Comparison of ENCODE assay signal across 11 mouse cellular contexts in genomic region chr6:86395021-86395420, GRCm38 (mm10). TPM values are rescaled to one million over a fixed set of nuclear protein-coding genes. Genes with fewer than 3 reads are reported as not detected.
DNase-seq lines count a peak whose midpoint lies in the region; ATAC-seq lines count a peak whose summit lies in the region.
"Had no signal": no experiment of that assay in that cellular context is flagged by ENCODE, and none has a peak within 500 bp of the region (broad histone marks: within the 10 kb centered on the region; RNA-seq: fewer than 3 reads in every experiment).

No protein-coding gene starts in this region.

- no peaks in the 10 kb centered on the region for H3K9me3 ChIP-seq in heart, embryonic 13.5 days
- no peaks in the 10 kb centered on the region for H3K9me3 ChIP-seq in embryonic facial prominence, embryonic 12.5 days
- no peaks in the 10 kb centered on the region for H3K9me3 ChIP-seq in hindbrain, embryonic 11.5 days (ENCODE audit: control insufficient read depth, low read length)
- no peaks in the 10 kb centered on the region for H3K9me3 ChIP-seq in midbrain, embryonic 11.5 days (ENCODE audit: control insufficient read depth, low read length)

- WGBS in heart, embryonic 13.5 days, result 66% methylated on average over 9 of the region's 9 CpGs
- WGBS in embryonic facial prominence, embryonic 12.5 days, result 86% methylated on average over 9 of the region's 9 CpGs
- WGBS in hindbrain, embryonic 11.5 days, result 87% methylated on average over 9 of the region's 9 CpGs
- WGBS in midbrain, embryonic 11.5 days, result 91% methylated on average over 9 of the region's 9 CpGs

- no peak overlapping the region for H3K27ac ChIP-seq in heart, embryonic 13.5 days (replicated peaks)
- no peak overlapping the region for H3K27ac ChIP-seq in embryonic facial prominence, embryonic 12.5 days
- no peak overlapping the region for H3K27ac ChIP-seq in hindbrain, embryonic 11.5 days (ENCODE audit: low read depth, low read length)
- no peak overlapping the region for H3K27ac ChIP-seq in midbrain, embryonic 11.5 days (ENCODE audit: low read depth, low read length)

- H3K36me3 ChIP-seq in heart, embryonic 13.5 days, result peaks cover 42% of the 10 kb centered on the region
- peaks cover 30% of the 10 kb centered on the region for H3K36me3 ChIP-seq in embryonic facial prominence, embryonic 12.5 days
- peaks cover 19% of the 10 kb centered on the region for H3K36me3 ChIP-seq in hindbrain, embryonic 11.5 days (ENCODE audit: control insufficient read depth, insufficient read depth, low read length)
- peaks cover 27% of the 10 kb centered on the region for H3K36me3 ChIP-seq in midbrain, embryonic 11.5 days (ENCODE audit: control insufficient read depth, insufficient read depth, low read length)

- H3K4me2 ChIP-seq in heart, embryonic 13.5 days, result peak overlapping the region; percentile 92
- peak overlapping the region; percentile 87 for H3K4me2 ChIP-seq in embryonic facial prominence, embryonic 12.5 days (replicated peaks)
- peak overlapping the region; percentile 72; the same call in 1 of the 2 replicates for H3K4me2 ChIP-seq in hindbrain, embryonic 11.5 days (replicated peaks; ENCODE audit: low read depth, low read length)
- peak overlapping the region; percentile 71; the same call in 1 of the 2 replicates for H3K4me2 ChIP-seq in midbrain, embryonic 11.5 days

- peaks cover 8% of the 10 kb centered on the region for H3K27me3 ChIP-seq in heart, embryonic 13.5 days (replicated peaks)
- H3K27me3 ChIP-seq in embryonic facial prominence, embryonic 12.5 days, result no peaks in the 10 kb centered on the region
- no peaks in the 10 kb centered on the region for H3K27me3 ChIP-seq in hindbrain, embryonic 11.5 days (ENCODE audit: control insufficient read depth, insufficient read depth, low read length)
- H3K27me3 ChIP-seq in midbrain, embryonic 11.5 days (ENCODE audit: control insufficient read depth, insufficient read depth, low read length), result no peaks in the 10 kb centered on the region

- peaks cover 29% of the 10 kb centered on the region for H3K4me1 ChIP-seq in heart, embryonic 13.5 days
- H3K4me1 ChIP-seq in embryonic facial prominence, embryonic 12.5 days, result peaks cover 20% of the 10 kb centered on the region
- H3K4me1 ChIP-seq in hindbrain, embryonic 11.5 days (replicated peaks; ENCODE audit: control insufficient read depth, insufficient read depth, low read length), result peaks cover 8% of the 10 kb centered on the region; the same call in 1 of the 2 replicates
- peaks cover 16% of the 10 kb centered on the region for H3K4me1 ChIP-seq in midbrain, embryonic 11.5 days (ENCODE audit: control insufficient read depth, insufficient read depth, low read length)

- no peak for DNase-seq in heart, adult 18-20 months
- DNase-seq in hindbrain, embryonic 11.5 days (ENCODE audit: low spot score), result no peak
- DNase-seq in midbrain, embryonic 11.5 days (ENCODE audit: low spot score, missing footprints), result no peak
- no peak for DNase-seq in left cerebral cortex, adult 8-10 months (ENCODE audit: low spot score in 2 of 2)
- no peak for DNase-seq in adrenal gland, adult (ENCODE audit: inconsistent age in 2 of 2, low spot score in 1 of 2)
- DNase-seq in c-Kit-positive CD71-positive TER-119-positive erythroid progenitor cells, embryonic 14.5 days (ENCODE audit: low spot score), result no peak
- DNase-seq: cerebellum, postnatal 36 days had no signal

- H3K9ac ChIP-seq in heart, embryonic 13.5 days, result peak overlapping the region; percentile 93
- H3K9ac ChIP-seq in embryonic facial prominence, embryonic 12.5 days, result no peak overlapping the region
- H3K9ac ChIP-seq in hindbrain, embryonic 11.5 days (ENCODE audit: low read depth, low read length), result no peak overlapping the region
- peak overlapping the region; percentile 90; the same call in 1 of the 2 replicates for H3K9ac ChIP-seq in midbrain, embryonic 11.5 days (ENCODE audit: low read length)

- no peak overlapping the region for H3K4me3 ChIP-seq in heart, embryonic 13.5 days
- H3K4me3 ChIP-seq in embryonic facial prominence, embryonic 12.5 days, result no peak overlapping the region
- peak overlapping the region; percentile 85; the same call in 1 of the 2 replicates for H3K4me3 ChIP-seq in hindbrain, embryonic 11.5 days (ENCODE audit: low read depth, low read length)
- peak overlapping the region; percentile 90; the same call in 1 of the 2 replicates for H3K4me3 ChIP-seq in midbrain, embryonic 11.5 days (ENCODE audit: low read depth, low read length)

- no peak for ATAC-seq in heart, embryonic 13.5 days (ENCODE audit: extremely low read depth, insufficient number of reproducible peaks, low FRiP score, low TSS enrichment)
- ATAC-seq in embryonic facial prominence, embryonic 12.5 days (ENCODE audit: insufficient number of reproducible peaks, insufficient read depth, low FRiP score, low TSS enrichment), result no peak
- no peak for ATAC-seq in hindbrain, embryonic 11.5 days (ENCODE audit: low FRiP score)
- no peak for ATAC-seq in midbrain, embryonic 11.5 days (ENCODE audit: low FRiP score)
- ATAC-seq: activated CD4-positive, CD25-positive, alpha-beta regulatory T cell, adult 4 months had no signal

RNA-seq across cellular contexts. Expression of gene Pcyox1, which starts 1.9 kb away (rescaled TPM):
- polyA plus RNA-seq in heart, embryonic 13.5 days (2015; fragmentation: Nextera tagmentation; extraction: Ambion mirVana), result 51.2 and 52.0 TPM in 2 replicates
- total RNA-seq in heart, adult 18-20 months (2021), result 10 to 100 TPM; 81.9 to 86.8 TPM
- 85.3 and 86.4 TPM in 2 replicates for polyA plus RNA-seq in embryonic facial prominence, embryonic 12.5 days (2016; fragmentation: Nextera tagmentation; extraction: Ambion mirVana)
- 107 and 109 TPM in 2 replicates for polyA plus RNA-seq in hindbrain, embryonic 11.5 days (2014; fragmentation: Nextera tagmentation; extraction: Ambion mirVana)
- polyA plus RNA-seq in midbrain, embryonic 11.5 days (2014; fragmentation: Nextera tagmentation; extraction: Ambion mirVana), result 107 and 119 TPM in 2 replicates
- 100 to 1,000 TPM; 115 to 118 (median 116) TPM for total RNA-seq in left cerebral cortex, adult 8-10 months (2022)

RNA-seq across cellular contexts. Expression of gene Tia1, which starts 9.0 kb away (rescaled TPM):
- polyA plus RNA-seq in heart, embryonic 13.5 days (2015; fragmentation: Nextera tagmentation; extraction: Ambion mirVana), result 120 and 125 TPM in 2 replicates
- 10 to 100 TPM; 17.2 to 19.3 TPM for total RNA-seq in heart, adult 18-20 months (2021)
- polyA plus RNA-seq in embryonic facial prominence, embryonic 12.5 days (2016; fragmentation: Nextera tagmentation; extraction: Ambion mirVana), result 318 and 338 TPM in 2 replicates
- polyA plus RNA-seq in hindbrain, embryonic 11.5 days (2014; fragmentation: Nextera tagmentation; extraction: Ambion mirVana), result 270 and 292 TPM in 2 replicates
- polyA plus RNA-seq in midbrain, embryonic 11.5 days (2014; fragmentation: Nextera tagmentation; extraction: Ambion mirVana), result 241 and 255 TPM in 2 replicates
- 100 to 1,000 TPM in 2 of 4 experiments, 10 to 100 TPM in 2; 91.0 to 107 (median 99.9) TPM for total RNA-seq in left cerebral cortex, adult 8-10 months (2022)

RNA-seq across cellular contexts. Expression of gene Snrpg, which starts 23.9 kb away (rescaled TPM):
- 315 and 377 TPM in 2 replicates for polyA plus RNA-seq in heart, embryonic 13.5 days (2015; fragmentation: Nextera tagmentation; extraction: Ambion mirVana)
- total RNA-seq in heart, adult 18-20 months (2021), result 10 to 100 TPM; 41.2 to 48.5 TPM
- 637 and 711 TPM in 2 replicates for polyA plus RNA-seq in embryonic facial prominence, embryonic 12.5 days (2016; fragmentation: Nextera tagmentation; extraction: Ambion mirVana)
- 610 and 651 TPM in 2 replicates for polyA plus RNA-seq in hindbrain, embryonic 11.5 days (2014; fragmentation: Nextera tagmentation; extraction: Ambion mirVana)
- 658 and 748 TPM in 2 replicates for polyA plus RNA-seq in midbrain, embryonic 11.5 days (2014; fragmentation: Nextera tagmentation; extraction: Ambion mirVana)
- total RNA-seq in left cerebral cortex, adult 8-10 months (2022), result 10 to 100 TPM; 47.4 to 75.1 (median 61.7) TPM

RNA-seq across cellular contexts. Expression of gene Fam136a, which starts 29.6 kb away (rescaled TPM):
- 93.8 and 107 TPM in 2 replicates for polyA plus RNA-seq in heart, embryonic 13.5 days (2015; fragmentation: Nextera tagmentation; extraction: Ambion mirVana)
- 10 to 100 TPM; 28.6 to 28.7 TPM for total RNA-seq in heart, adult 18-20 months (2021)
- polyA plus RNA-seq in embryonic facial prominence, embryonic 12.5 days (2016; fragmentation: Nextera tagmentation; extraction: Ambion mirVana), result 132 and 137 TPM in 2 replicates
- polyA plus RNA-seq in hindbrain, embryonic 11.5 days (2014; fragmentation: Nextera tagmentation; extraction: Ambion mirVana), result 137 and 140 TPM in 2 replicates
- 147 and 152 TPM in 2 replicates for polyA plus RNA-seq in midbrain, embryonic 11.5 days (2014; fragmentation: Nextera tagmentation; extraction: Ambion mirVana)
- total RNA-seq in left cerebral cortex, adult 8-10 months (2022), result 10 to 100 TPM; 22.6 to 27.0 (median 23.1) TPM

RNA-seq across cellular contexts. Expression of gene Gm44790, which starts 31.4 kb away (rescaled TPM):
- 0.60 TPM in 1 of 2 replicates, not detected in the other for polyA plus RNA-seq in heart, embryonic 13.5 days (2015; fragmentation: Nextera tagmentation; extraction: Ambion mirVana)
- not detected for total RNA-seq in heart, adult 18-20 months (2021)
- polyA plus RNA-seq in embryonic facial prominence, embryonic 12.5 days (2016; fragmentation: Nextera tagmentation; extraction: Ambion mirVana), result not detected in 2 replicates
- not detected in 2 replicates for polyA plus RNA-seq in hindbrain, embryonic 11.5 days (2014; fragmentation: Nextera tagmentation; extraction: Ambion mirVana)
- not detected in 2 replicates for polyA plus RNA-seq in midbrain, embryonic 11.5 days (2014; fragmentation: Nextera tagmentation; extraction: Ambion mirVana)
- total RNA-seq in left cerebral cortex, adult 8-10 months (2022), result 1 to 10 TPM in 1 of 4 experiments, under 1 TPM in 1, not detected in 2; 0.84 to 3.2 TPM
- total RNA-seq: hematopoietic stem cell, adult 5-6 weeks had no signal
- polyA plus RNA-seq: activated CD4-positive, CD25-positive, alpha-beta regulatory T cell, adult 4 months had no signal

Comparison
In these comparisons a context has a peak if more than half of its experiments do, and no peak if none do; other contexts are left out.
1. H3K4me3 ChIP-seq: peak in hindbrain, embryonic 11.5 days (single experiment) and midbrain, embryonic 11.5 days (single experiment); none in heart, embryonic 13.5 days (single experiment) and embryonic facial prominence, embryonic 12.5 days (single experiment).
2. H3K9ac ChIP-seq: peak in heart, embryonic 13.5 days (single experiment) and midbrain, embryonic 11.5 days (single experiment); none in embryonic facial prominence, embryonic 12.5 days (single experiment) and hindbrain, embryonic 11.5 days (single experiment).
3. Peak in every context shown above with its lines, with median percentiles within 50 percentile points of each other: H3K4me2 ChIP-seq.